Mouse (Mus musculus) macrophage (primary cell): ENCODE data around the gene Aire. TPM values are rescaled to one million over a fixed set of nuclear protein-coding genes. Genes with fewer than 3 reads are reported as not detected.

Experiments used
- H3K27ac ChIP-seq: fragments of 350-480 bp; formaldehyde crosslinking; 2 replicates; pipeline ENCODE4 v1.9.0; 2021
- H3K36me3 ChIP-seq: fragments of 350-480 bp; formaldehyde crosslinking; 2 replicates; pipeline ENCODE4 v1.9.0; 2021; ENCODE audit errors: inconsistent target
- H3K4me3 ChIP-seq: fragments of 350-480 bp; formaldehyde crosslinking; 2 replicates; pipeline ENCODE4 v1.9.0; 2021; ENCODE audit errors: inconsistent target
- H3K79me2 ChIP-seq: fragments of 350-480 bp; formaldehyde crosslinking; 2 replicates; pipeline ENCODE4 v1.9.0; 2021; ENCODE audit errors: inconsistent target
- WGBS: methylation state at CpG from one replicate; pipeline ENCODE4 v1.1.7; 2026; ENCODE audit warnings: inconsistent platforms; ENCODE audit not compliant: missing documents; 5-methylcytosine and 5-hydroxymethylcytosine counted together
- polyA plus RNA-seq: library from polyadenylated mRNA; stranded (reverse); fragments of 250-400 nt; gene quantifications from 3 replicates; pipeline ENCODE4 v1.2.4, GENCODE M21; 2018; ENCODE audit warnings: inconsistent platforms

Aire gene
- polyA plus RNA-seq, 1 experiment from 2014 or later = not detected

- H3K4me3 ChIP-seq = peak within 1 kb of the TSS; percentile 60
- under 1% methylated on average over 66 of the region's 66 CpGs for WGBS
- peak within 1 kb of the TSS; percentile 60 for H3K27ac ChIP-seq
- H3K36me3 ChIP-seq = peaks cover 22% of the 10 kb centered on the region
- H3K79me2 ChIP-seq = peaks cover 21% of the 10 kb centered on the region; the same call in 1 of the 2 replicates
Measured at GRCm38 (mm10) chr10:78069101-78070011, 25.9 kb upstream of the Aire start, which contains the start of gene Icosl. TSS of gene Icosl (plus strand) at chr10:78069302.

- 26% methylated on average over 11 of the region's 11 CpGs for WGBS
Measured at GRCm38 (mm10) chr10:78068541-78068940, 25.1 kb upstream of the Aire start.

GRCm38 (mm10) chr10:78067226-78067625 is 23.8 kb upstream of the Aire start:
- 75% methylated on average over 4 of the region's 4 CpGs for WGBS
- H3K79me2 ChIP-seq = peaks cover 21% of the 10 kb centered on the region; the same call in 1 of the 2 replicates
- H3K36me3 ChIP-seq = peaks cover under 1% of the 10 kb centered on the region; the same call in 1 of the 2 replicates
- no peak overlapping the region for H3K27ac ChIP-seq
- H3K4me3 ChIP-seq = no peak overlapping the region

More at GRCm38 (mm10) chr10:78068541-78068940, 25.1 kb upstream of the Aire start:
- H3K79me2 ChIP-seq = peaks cover 21% of the 10 kb centered on the region; the same call in 1 of the 2 replicates
- H3K27ac ChIP-seq = no peak overlapping the region; the same call in 1 of the 2 replicates
- peak overlapping the region; percentile 60 for H3K4me3 ChIP-seq
- H3K36me3 ChIP-seq = peaks cover 14% of the 10 kb centered on the region

GRCm38 (mm10) chr10:78063122-78063521 is 19.7 kb upstream of the Aire start:
- no peak overlapping the region for H3K27ac ChIP-seq
- no peak overlapping the region for H3K4me3 ChIP-seq
- H3K79me2 ChIP-seq = no peaks in the 10 kb centered on the region
- WGBS = 31% methylated on average over 9 of the region's 9 CpGs
- H3K36me3 ChIP-seq = no peaks in the 10 kb centered on the region

GRCm38 (mm10) chr10:78057056-78057455 is 13.6 kb upstream of the Aire start:
- Histone ChIP-seq H3K36me3 (no peaks in the 10 kb centered on the region), H3K79me2 (no peaks in the 10 kb centered on the region), H3K27ac (no peak overlapping the region), H3K4me3 (no peak overlapping the region)
- 87% methylated on average over 8 of the region's 8 CpGs for WGBS

- Histone ChIP-seq H3K4me3 (no peak overlapping the region), H3K79me2 (no peaks in the 10 kb centered on the region), H3K27ac (peak overlapping the region; percentile 17), H3K36me3 (no peaks in the 10 kb centered on the region)
- WGBS = 49% methylated on average over 19 of the region's 19 CpGs
Measured at GRCm38 (mm10) chr10:78054633-78055565, 11.5 kb upstream of the Aire start.

- Histone ChIP-seq H3K36me3 (no peaks in the 10 kb centered on the region), H3K79me2 (no peaks in the 10 kb centered on the region), H3K4me3 (no peak overlapping the region), H3K27ac (no peak overlapping the region)
- 76% methylated on average over 10 of the region's 11 CpGs for WGBS
Measured at GRCm38 (mm10) chr10:78049519-78050035, 6.2 kb upstream of the Aire start.

GRCm38 (mm10) chr10:78048061-78048730 is 4.8 kb upstream of the Aire start:
- no peaks in the 10 kb centered on the region for H3K36me3 ChIP-seq
- H3K27ac ChIP-seq = no peak overlapping the region
- no peak overlapping the region for H3K4me3 ChIP-seq
- WGBS = 92% methylated on average over 7 of the region's 10 CpGs
- no peaks in the 10 kb centered on the region for H3K79me2 ChIP-seq

- WGBS = 96% methylated on average over 4 of the region's 4 CpGs
- no peaks in the 10 kb centered on the region for H3K79me2 ChIP-seq
- H3K36me3 ChIP-seq = no peaks in the 10 kb centered on the region
- no peak overlapping the region for H3K27ac ChIP-seq
- no peak overlapping the region for H3K4me3 ChIP-seq
Measured at GRCm38 (mm10) chr10:78046388-78046787, 3.0 kb upstream of the Aire start.

- no peaks in the 10 kb centered on the region for H3K79me2 ChIP-seq
- no peak overlapping the region for H3K4me3 ChIP-seq
- WGBS = 100% methylated on average over 1 of the region's 1 CpGs
- H3K36me3 ChIP-seq = no peaks in the 10 kb centered on the region
- H3K27ac ChIP-seq = no peak overlapping the region
Measured at GRCm38 (mm10) chr10:78044531-78044930, 1.1 kb upstream of the Aire start.

GRCm38 (mm10) chr10:78042697-78043405 is 559 bp downstream of the Aire start:
- H3K4me3 ChIP-seq = no peak overlapping the region
- H3K79me2 ChIP-seq = no peaks in the 10 kb centered on the region
- no peaks in the 10 kb centered on the region for H3K36me3 ChIP-seq
- 93% methylated on average over 13 of the region's 14 CpGs for WGBS
- no peak overlapping the region for H3K27ac ChIP-seq

- Histone ChIP-seq H3K27ac (no peak overlapping the region), H3K79me2 (no peaks in the 10 kb centered on the region), H3K36me3 (no peaks in the 10 kb centered on the region), H3K4me3 (no peak overlapping the region)
- WGBS = 49% methylated on average over 7 of the region's 7 CpGs
Measured at GRCm38 (mm10) chr10:78042096-78042495, 1.3 kb downstream of the Aire start.

- H3K79me2 ChIP-seq = no peaks in the 10 kb centered on the region
- H3K4me3 ChIP-seq = no peak within 1 kb of the TSS
- H3K36me3 ChIP-seq = no peaks in the 10 kb centered on the region
- H3K27ac ChIP-seq = no peak within 1 kb of the TSS
- WGBS = 94% methylated on average over 5 of the region's 5 CpGs
Measured at GRCm38 (mm10) chr10:78041647-78042046, 1.8 kb downstream of the Aire start, which contains the start of gene Dnmt3l. TSS of gene Dnmt3l (plus strand) at chr10:78041947.
